Mouse (Mus musculus): ENCODE measurements around the gene Mink1. TPM values are rescaled to one million over a fixed set of nuclear protein-coding genes. Genes with fewer than 3 reads are reported as not detected.

Gene Mink1
- total and polyA plus RNA-seq, 3 experiments, result 33.8 to 230 (median 57.3) TPM

DNA sequence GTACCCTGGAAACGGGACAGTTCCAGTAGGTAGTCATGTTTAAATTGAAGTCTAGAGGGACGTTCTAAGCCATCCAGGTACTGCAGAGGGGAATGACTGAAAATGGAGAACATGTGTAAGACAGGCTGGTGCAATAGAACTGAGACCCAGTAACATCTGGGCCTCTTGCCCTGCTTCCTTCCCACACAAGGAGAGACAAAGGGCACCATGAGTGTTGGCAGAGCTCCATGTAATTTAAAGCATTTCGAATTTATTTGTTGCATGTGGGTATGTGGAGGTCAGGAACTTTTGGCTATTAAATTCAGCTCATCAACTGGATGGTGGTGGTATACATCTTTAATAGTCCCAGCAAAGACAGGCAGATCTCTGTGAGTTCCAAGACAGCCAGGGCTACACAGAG lies 19.5 kb downstream of the Mink1 start:
- peaks cover 0 to 8% of the 10 kb centered on the region in 2 experiments; a peak in 3 of 4 replicates for H3K36me3 ChIP-seq (ENCODE audit: control insufficient read depth in 1 of 2, insufficient read depth in 2 of 2, low read length in 2 of 2)
- peaks cover 2 to 5% of the 10 kb centered on the region in 2 experiments; a peak in 2 of 4 replicates for H3K4me1 ChIP-seq (ENCODE audit: control insufficient read depth in 1 of 2, insufficient read depth in 2 of 2, low read length in 2 of 2)

DNA sequence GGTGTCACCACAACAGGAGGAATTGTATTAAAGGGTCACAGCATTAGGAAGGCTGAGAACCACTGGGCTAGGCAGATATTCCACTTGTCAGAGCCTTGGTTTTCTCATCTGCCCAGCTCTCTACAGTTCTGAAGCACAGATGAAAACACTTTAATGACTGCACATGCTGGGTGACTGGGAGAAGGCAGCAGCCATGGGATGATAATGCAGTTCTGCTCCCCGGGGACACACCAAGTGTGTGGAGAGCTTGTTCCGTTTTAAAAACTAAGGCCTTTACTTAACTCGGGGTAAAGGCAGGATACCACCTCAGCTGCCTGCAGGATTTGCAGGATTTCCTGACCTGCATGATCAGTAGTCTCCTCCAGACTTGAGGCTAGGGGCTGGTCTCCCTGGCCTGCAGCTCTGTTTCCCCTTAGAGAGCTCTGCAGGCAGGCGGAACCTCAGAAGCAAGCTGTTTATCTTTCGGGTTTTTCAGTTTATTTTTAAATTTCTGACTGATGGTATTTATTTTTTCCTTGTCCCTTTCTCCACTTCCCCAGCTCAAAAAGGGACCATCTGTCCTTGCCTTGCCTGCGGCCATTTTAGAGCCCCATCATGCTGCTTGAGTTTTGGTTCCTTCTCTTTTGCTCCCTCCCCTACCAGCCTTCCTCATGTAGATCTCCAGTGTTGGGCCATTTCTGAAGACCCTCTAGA lies 20.5 kb downstream of the Mink1 start:
- H3K4me1 ChIP-seq (ENCODE audit: control insufficient read depth in 1 of 2, insufficient read depth in 2 of 2, low read length in 2 of 2), result no peaks in the 10 kb centered on the region
- no peak overlapping the region for H3K4me3 ChIP-seq (ENCODE audit: control insufficient read depth in 1 of 2, insufficient read depth in 1 of 2, low read depth in 2 of 2, low read length in 2 of 2)
- H3K36me3 ChIP-seq (ENCODE audit: control insufficient read depth in 1 of 2, insufficient read depth in 2 of 2, low read length in 2 of 2), result no peaks in the 10 kb centered on the region; a peak in 1 of 4 replicates
- H3K79me2 ChIP-seq (ENCODE audit: control insufficient read depth, insufficient read depth, low read length, poor library complexity), result peaks cover 3% of the 10 kb centered on the region
- H3K9me3 ChIP-seq (replicated peaks; ENCODE audit: insufficient read depth, low read length), result no peaks in the 10 kb centered on the region
- no peak overlapping the region for H3K9ac ChIP-seq (ENCODE audit: control insufficient read depth, low read depth, low read length, poor library complexity, severe bottlenecking)
- H3K27ac ChIP-seq (ENCODE audit: control insufficient read depth, low read depth, low read length), result no peak overlapping the region
- DNase-seq (ENCODE audit: low read depth, low spot score), result no peak
- TF ChIP-seq TCF12 (IDR thresholded peaks at IDR 0.05; ENCODE audit: low read depth, low read length), result no peak
- TF ChIP-seq E2F4 (IDR thresholded peaks at IDR 0.05; ENCODE audit: borderline replicate concordance, low read depth, low read length), result no peak
- no peak for TF ChIP-seq USF2 (IDR thresholded peaks at IDR 0.05; ENCODE audit: borderline replicate concordance in 1 of 2, insufficient read depth in 1 of 2, low read depth in 1 of 2, low read length in 2 of 2)
- TF ChIP-seq MAFK (IDR thresholded peaks at IDR 0.05; ENCODE audit: borderline replicate concordance, low read depth, low read length), result no peak
- TF ChIP-seq MXI1 (IDR thresholded peaks at IDR 0.05; ENCODE audit: low read depth, low read length), result no peak
- no peak for TF ChIP-seq EP300 (IDR thresholded peaks at IDR 0.05; ENCODE audit: low read depth in 1 of 2, low read length in 2 of 2)
- TF ChIP-seq RAD21 (IDR thresholded peaks at IDR 0.05; ENCODE audit: low read depth, low read length), result no peak
- TF ChIP-seq ETS1 (IDR thresholded peaks at IDR 0.05; ENCODE audit: low read depth, low read length), result no peak
- H3K27me3 ChIP-seq (ENCODE audit: control insufficient read depth in 1 of 2, insufficient read depth in 2 of 2, low read length in 2 of 2), result no peaks in the 10 kb centered on the region

More for the DNA sequence above, 19.5 kb downstream of the Mink1 start:
- H3K4me3 ChIP-seq (ENCODE audit: control insufficient read depth in 1 of 2, insufficient read depth in 1 of 2, low read depth in 2 of 2, low read length in 2 of 2), result no peak overlapping the region
- H3K79me2 ChIP-seq (ENCODE audit: control insufficient read depth, insufficient read depth, low read length, poor library complexity), result peaks cover 7% of the 10 kb centered on the region
- H3K27ac ChIP-seq (ENCODE audit: control insufficient read depth, low read depth, low read length), result no peak overlapping the region
- no peaks in the 10 kb centered on the region for H3K9me3 ChIP-seq (replicated peaks; ENCODE audit: insufficient read depth, low read length)
- no peak for DNase-seq (ENCODE audit: low read depth, low spot score)
- H3K9ac ChIP-seq (ENCODE audit: control insufficient read depth, low read depth, low read length, poor library complexity, severe bottlenecking), result no peak overlapping the region
- no peak for TF ChIP-seq MAFK (IDR thresholded peaks at IDR 0.05; ENCODE audit: borderline replicate concordance, low read depth, low read length)
- no peak for TF ChIP-seq NELFE (IDR thresholded peaks at IDR 0.05; ENCODE audit: low read depth, low read length)
- TF ChIP-seq RCOR1 (IDR thresholded peaks at IDR 0.05; ENCODE audit: low read depth, low read length), result no peak
- no peak for TF ChIP-seq BHLHE40 (IDR thresholded peaks at IDR 0.05; ENCODE audit: borderline replicate concordance, low read depth, low read length)
- no peak for TF ChIP-seq ZKSCAN1 (IDR thresholded peaks at IDR 0.05; ENCODE audit: low read depth, low read length)
- TF ChIP-seq ELF1 (IDR thresholded peaks at IDR 0.05; ENCODE audit: low read depth, low read length), result no peak
- TF ChIP-seq ZC3H11A (IDR thresholded peaks at IDR 0.05; ENCODE audit: low read depth, low read length), result no peak
- no peak for TF ChIP-seq ETS1 (IDR thresholded peaks at IDR 0.05; ENCODE audit: low read depth, low read length)
- no peaks in the 10 kb centered on the region for H3K27me3 ChIP-seq (ENCODE audit: control insufficient read depth in 1 of 2, insufficient read depth in 2 of 2, low read length in 2 of 2)

All from MEL (cell line).